Mouse (Mus musculus) heart, embryonic 13.5 days (tissue): ENCODE measurements around the gene Vpreb3. TPM values are rescaled to one million over a fixed set of nuclear protein-coding genes. Genes with fewer than 3 reads are reported as not detected.

ENCODE experiments used
- ATAC-seq: fragments of 200-750 bp; cut with Nextera tagmentation; 2 replicates; pipeline ENCODE4 v1.8.0; 2017; ENCODE audit warnings: moderate TSS enrichment; ENCODE audit not compliant: insufficient number of reproducible peaks, low FRiP score, low TSS enrichment; ENCODE audit errors: extremely low read depth
- H3K27ac ChIP-seq: fragments of 300-500 bp; sonication (generic); replicated peaks from 2 replicates; pipeline ENCODE4 v1.5.1; 2015; ENCODE audit warnings: moderate library complexity, mild to moderate bottlenecking, inconsistent platforms
- H3K27me3 ChIP-seq: fragments of 300-500 bp; sonication (generic); replicated peaks from 2 replicates; pipeline ENCODE4 v1.6.1; 2015; ENCODE audit warnings: mild to moderate bottlenecking, inconsistent platforms
- H3K36me3 ChIP-seq: fragments of 300-500 bp; sonication (generic); 2 replicates; pipeline ENCODE4 v1.6.1; 2015; ENCODE audit warnings: mild to moderate bottlenecking, inconsistent platforms
- H3K4me1 ChIP-seq: fragments of 300-500 bp; sonication (generic); 2 replicates; pipeline ENCODE4 v1.6.1; 2015; ENCODE audit warnings: inconsistent platforms
- H3K4me2 ChIP-seq: fragments of 300-500 bp; sonication (generic); 2 replicates; pipeline ENCODE4 v1.6.1; 2015; ENCODE audit warnings: inconsistent platforms, mild to moderate bottlenecking, moderate library complexity
- H3K4me3 ChIP-seq: fragments of 300-500 bp; sonication (generic); 2 replicates; pipeline ENCODE4 v1.5.1; 2015; ENCODE audit warnings: moderate library complexity, mild to moderate bottlenecking, inconsistent platforms
- H3K9ac ChIP-seq: fragments of 300-500 bp; sonication (generic); 2 replicates; pipeline ENCODE4 v1.6.1; 2015; ENCODE audit warnings: inconsistent platforms, mild to moderate bottlenecking, moderate library complexity
- H3K9me3 ChIP-seq: fragments of 300-500 bp; sonication (generic); 2 replicates; pipeline ENCODE4 v1.6.1; 2016; ENCODE audit warnings: inconsistent platforms
- WGBS: fragments of 180-500 bp; shearing (Covaris S2); methylation state at CpG from one replicate; pipeline ENCODE4 v1.1.7; 2015; ENCODE audit warnings: mixed read lengths; 5-methylcytosine and 5-hydroxymethylcytosine counted together
- polyA plus RNA-seq: library from polyadenylated mRNA; unstranded; fragments of >200 nt; fragmentation: Nextera tagmentation; extraction: Ambion mirVana; gene quantifications from 2 replicates; pipeline ENCODE4 v1.2.1, GENCODE M21; 2015

The Vpreb3 gene
- polyA plus RNA-seq, 1 experiment from 2014 or later = 0.41 TPM

DNA sequence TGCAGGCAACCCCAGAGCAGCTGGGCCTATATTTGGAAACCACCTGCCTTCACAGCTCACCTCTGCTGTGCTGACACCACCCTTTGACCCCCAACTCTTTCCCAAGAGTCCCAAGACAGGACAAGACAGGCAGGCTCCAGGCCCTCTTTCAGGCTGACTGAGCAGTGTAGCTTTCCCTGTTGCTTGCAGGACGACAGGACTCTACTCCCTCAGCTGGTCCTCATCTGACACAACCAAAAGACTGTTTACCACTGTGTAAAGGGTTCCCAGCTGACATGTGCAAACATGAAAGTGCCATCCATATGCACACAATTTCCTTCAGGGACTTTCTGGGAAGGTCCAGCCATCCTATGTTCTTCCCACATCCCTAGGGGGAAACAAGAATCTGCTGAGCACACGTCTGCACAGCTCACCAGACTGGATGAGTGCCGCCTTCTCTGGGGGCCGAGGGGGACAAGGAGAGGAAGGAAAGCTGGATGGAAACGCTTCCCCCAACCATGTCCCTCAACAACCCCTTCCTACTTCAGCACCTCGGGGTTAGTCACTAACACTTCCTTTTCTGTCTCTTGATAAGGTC, 29.8 kb upstream of the Vpreb3 start:
- H3K4me1 ChIP-seq = peaks cover 27% of the 10 kb centered on the region
- H3K4me2 ChIP-seq = no peak overlapping the region
- no peak overlapping the region for H3K27ac ChIP-seq
- ATAC-seq = no peak
- H3K9ac ChIP-seq = 0 out of 2 replicates have a peak overlapping the region, but pooled peaks have one; percentile 2
- H3K4me3 ChIP-seq = no peak overlapping the region
- H3K36me3 ChIP-seq = peaks cover 88% of the 10 kb centered on the region
- H3K27me3 ChIP-seq = no peaks in the 10 kb centered on the region
- H3K9me3 ChIP-seq = no peaks in the 10 kb centered on the region
- 35% methylated on average over 6 of the region's 6 CpGs for WGBS

DNA sequence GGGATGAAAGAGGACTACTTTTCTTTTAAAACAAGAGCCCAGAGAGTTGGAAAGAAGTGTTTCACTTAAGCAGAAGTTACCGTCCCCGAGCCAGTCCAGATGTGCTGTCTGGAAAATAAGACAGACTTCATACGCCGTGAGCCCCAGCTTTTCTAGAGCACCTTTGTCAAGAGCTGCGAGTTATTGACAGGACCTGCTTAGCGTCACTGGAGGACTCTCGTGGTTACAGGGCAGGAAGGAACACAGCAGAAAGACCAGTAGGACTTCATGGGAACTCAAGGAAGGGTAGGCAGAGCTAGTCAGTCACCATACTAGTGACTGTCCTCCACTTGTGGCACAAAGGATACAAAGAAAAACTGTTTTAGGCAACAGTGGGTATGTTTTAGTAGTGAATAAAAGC, 27.3 kb upstream of the Vpreb3 start:
- Histone ChIP-seq H3K36me3 (peaks cover 78% of the 10 kb centered on the region), H3K4me1 (peaks cover 52% of the 10 kb centered on the region)
- 41% methylated on average over 7 of the region's 7 CpGs for WGBS

GRCm38 (mm10) chr10:75916840-75917239, 26.0 kb upstream of the Vpreb3 start:
- Histone ChIP-seq H3K27ac (no peak overlapping the region), H3K4me1 (peaks cover 52% of the 10 kb centered on the region), H3K9ac (no peak overlapping the region), H3K9me3 (no peaks in the 10 kb centered on the region), H3K4me2 (no peak overlapping the region), H3K27me3 (no peaks in the 10 kb centered on the region), H3K36me3 (peaks cover 65% of the 10 kb centered on the region), H3K4me3 (no peak overlapping the region)
- ATAC-seq = no peak
- WGBS = 80% methylated on average over 8 of the region's 8 CpGs

More for the DNA sequence above, 27.3 kb upstream of the Vpreb3 start:
- Histone ChIP-seq H3K9ac (no peak overlapping the region), H3K4me2 (no peak overlapping the region), H3K27ac (no peak overlapping the region), H3K9me3 (no peaks in the 10 kb centered on the region), H3K4me3 (no peak overlapping the region), H3K27me3 (no peaks in the 10 kb centered on the region)
- ATAC-seq = no peak

GRCm38 (mm10) chr10:75919026-75919425, 23.8 kb upstream of the Vpreb3 start:
- no peaks in the 10 kb centered on the region for H3K27me3 ChIP-seq
- 82% methylated on average over 5 of the region's 5 CpGs for WGBS
- H3K27ac ChIP-seq = no peak overlapping the region
- ATAC-seq = no peak
- no peak overlapping the region for H3K4me3 ChIP-seq
- H3K9me3 ChIP-seq = no peaks in the 10 kb centered on the region
- peaks cover 59% of the 10 kb centered on the region for H3K36me3 ChIP-seq
- H3K9ac ChIP-seq = no peak overlapping the region
- H3K4me2 ChIP-seq = no peak overlapping the region
- H3K4me1 ChIP-seq = peaks cover 53% of the 10 kb centered on the region

GRCm38 (mm10) chr10:75921026-75921725, 21.7 kb upstream of the Vpreb3 start, which contains the start of gene Smarcb1:
Gene Smarcb1 (minus strand): TSS chr10:75921617.
- peak within 1 kb of the TSS; percentile 90 for H3K9ac ChIP-seq

DNA sequence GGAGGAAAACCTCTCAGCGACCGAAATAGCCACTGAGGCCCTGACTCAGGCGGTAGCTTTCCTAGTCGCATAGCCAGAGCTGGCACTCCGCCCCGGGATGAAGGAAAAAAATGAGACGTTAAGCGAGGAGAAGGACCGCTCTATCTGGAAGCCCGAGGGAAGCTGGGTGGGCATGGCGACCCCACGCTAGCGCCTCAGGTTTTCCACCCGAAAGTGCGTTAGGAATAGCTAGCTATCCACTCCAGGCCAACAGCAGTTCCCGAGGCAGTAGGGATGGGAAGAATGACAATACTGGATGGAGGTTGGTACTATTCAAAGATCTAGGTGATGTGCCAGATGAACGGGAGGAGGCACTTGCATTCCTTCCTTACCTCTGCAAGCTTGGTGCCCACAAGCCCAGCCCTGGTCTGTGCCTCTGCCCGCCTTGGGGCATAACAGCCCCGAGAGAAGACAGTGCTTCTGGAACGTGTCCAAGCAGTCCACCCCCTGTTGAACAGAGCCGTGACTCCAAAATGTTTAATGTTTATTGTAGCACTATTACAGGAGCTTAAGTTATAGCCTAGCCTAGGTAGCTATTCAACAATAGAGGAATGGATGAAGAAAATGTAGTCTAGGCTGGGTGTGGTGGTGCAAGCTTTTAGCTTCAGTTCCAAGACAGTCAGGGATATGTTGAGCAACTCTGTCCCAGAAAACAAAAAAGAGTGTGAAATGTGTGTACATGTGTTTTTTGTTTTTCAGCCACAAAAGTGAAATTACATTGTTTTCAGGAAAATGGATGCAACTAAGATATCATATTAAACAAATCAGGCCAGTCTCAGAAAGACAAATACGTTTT, 20.9 kb upstream of the Vpreb3 start:
- H3K27me3 ChIP-seq = no peaks in the 10 kb centered on the region
- no peak for ATAC-seq
- H3K4me2 ChIP-seq = peak overlapping the region; percentile 80
- peaks cover 37% of the 10 kb centered on the region for H3K4me1 ChIP-seq
- H3K4me3 ChIP-seq = peak overlapping the region; percentile 84
- H3K9ac ChIP-seq = peak overlapping the region; percentile 90
- no peaks in the 10 kb centered on the region for H3K9me3 ChIP-seq
- peaks cover 53% of the 10 kb centered on the region for H3K36me3 ChIP-seq
- peak overlapping the region; percentile 93 for H3K27ac ChIP-seq
- 3% methylated on average over 22 of the region's 22 CpGs for WGBS

More at GRCm38 (mm10) chr10:75921026-75921725, 21.7 kb upstream of the Vpreb3 start, which contains the start of gene Smarcb1:
- Histone ChIP-seq H3K4me1 (peaks cover 38% of the 10 kb centered on the region), H3K4me3 (peak within 1 kb of the TSS; percentile 84), H3K36me3 (peaks cover 53% of the 10 kb centered on the region), H3K9me3 (no peaks in the 10 kb centered on the region), H3K4me2 (peak within 1 kb of the TSS; percentile 80), H3K27me3 (no peaks in the 10 kb centered on the region), H3K27ac (peak within 1 kb of the TSS; percentile 93)
- peak; percentile 82 for ATAC-seq
- WGBS = under 1% methylated on average over 76 of the region's 76 CpGs

- Histone ChIP-seq H3K27me3 (peaks cover 4% of the 10 kb centered on the region; the same call in 1 of the 2 replicates), H3K4me1 (peaks cover 25% of the 10 kb centered on the region), H3K4me2 (no peak overlapping the region), H3K4me3 (no peak overlapping the region), H3K9ac (no peak overlapping the region), H3K9me3 (no peaks in the 10 kb centered on the region), H3K27ac (no peak overlapping the region), H3K36me3 (peaks cover 48% of the 10 kb centered on the region)
- 48% methylated on average over 2 of the region's 2 CpGs for WGBS
- ATAC-seq = no peak
Measured at GRCm38 (mm10) chr10:75924324-75924723, 18.5 kb upstream of the Vpreb3 start.

- Histone ChIP-seq H3K4me2 (no peak overlapping the region), H3K27me3 (peaks cover 15% of the 10 kb centered on the region), H3K4me1 (peaks cover 27% of the 10 kb centered on the region), H3K9me3 (no peaks in the 10 kb centered on the region), H3K9ac (no peak overlapping the region), H3K27ac (no peak overlapping the region), H3K36me3 (peaks cover 47% of the 10 kb centered on the region), H3K4me3 (no peak overlapping the region)
- 61% methylated on average over 13 of the region's 13 CpGs for WGBS
- no peak for ATAC-seq
Measured at GRCm38 (mm10) chr10:75926396-75926795, 16.5 kb upstream of the Vpreb3 start.

GRCm38 (mm10) chr10:75930304-75930703, 12.6 kb upstream of the Vpreb3 start:
- Histone ChIP-seq H3K27me3 (peaks cover 29% of the 10 kb centered on the region), H3K4me1 (peaks cover 36% of the 10 kb centered on the region), H3K9me3 (no peaks in the 10 kb centered on the region), H3K9ac (no peak overlapping the region), H3K36me3 (peaks cover 29% of the 10 kb centered on the region), H3K4me2 (peak overlapping the region; percentile 92), H3K27ac (no peak overlapping the region), H3K4me3 (0 out of 2 replicates have a peak overlapping the region, but pooled peaks have one; percentile 2)
- WGBS = 11% methylated on average over 6 of the region's 6 CpGs
- ATAC-seq = no peak

DNA sequence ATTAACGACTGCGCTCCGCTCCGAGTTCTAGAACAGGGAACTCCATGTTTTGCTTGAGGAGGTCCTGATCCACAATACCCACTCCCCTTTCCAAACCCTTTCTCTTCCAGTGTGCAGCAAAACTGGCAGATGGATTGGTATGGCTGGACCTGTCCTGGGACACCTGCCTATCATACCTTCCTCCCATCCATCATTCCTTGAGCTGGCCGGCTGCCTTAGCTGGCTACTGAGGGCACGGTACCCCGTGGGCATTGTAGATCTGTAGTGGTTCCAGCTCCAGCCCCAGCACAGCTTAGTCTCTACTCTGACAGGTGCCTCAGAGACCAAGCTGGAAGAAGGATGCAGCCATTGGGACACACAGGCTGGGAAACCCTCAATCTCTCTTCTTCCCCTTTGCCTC, 11.5 kb upstream of the Vpreb3 start:
- WGBS = 21% methylated on average over 7 of the region's 7 CpGs
- Histone ChIP-seq H3K36me3 (peaks cover 21% of the 10 kb centered on the region), H3K4me1 (peaks cover 40% of the 10 kb centered on the region), H3K4me2 (peak overlapping the region; percentile 92), H3K4me3 (peak overlapping the region; percentile 65), H3K9ac (peak overlapping the region; percentile 67; the same call in 1 of the 2 replicates), H3K27me3 (peaks cover 39% of the 10 kb centered on the region), H3K9me3 (no peaks in the 10 kb centered on the region), H3K27ac (no peak overlapping the region)
- no peak for ATAC-seq

GRCm38 (mm10) chr10:75932081-75932678, 10.7 kb upstream of the Vpreb3 start:
- peak overlapping the region; percentile 92 for H3K4me2 ChIP-seq
- peak overlapping the region; percentile 65 for H3K4me3 ChIP-seq
- ATAC-seq = peak; percentile 51; the same call in 1 of the 2 replicates
- H3K36me3 ChIP-seq = peaks cover 12% of the 10 kb centered on the region
- peak overlapping the region; percentile 34 for H3K27ac ChIP-seq
- no peaks in the 10 kb centered on the region for H3K9me3 ChIP-seq
- H3K4me1 ChIP-seq = peaks cover 48% of the 10 kb centered on the region
- peaks cover 48% of the 10 kb centered on the region for H3K27me3 ChIP-seq
- under 1% methylated on average over 44 of the region's 44 CpGs for WGBS
- H3K9ac ChIP-seq = peak overlapping the region; percentile 93
